Mouse (Mus musculus) granulocyte monocyte progenitor cell, adult 5-6 weeks (primary cell): Measurements from ENCODE around the gene Sim2. TPM values are rescaled to one million over a fixed set of nuclear protein-coding genes. Genes with fewer than 3 reads are reported as not detected.

ENCODE experiments used
- ATAC-seq: replicated peaks from 2 replicates; pipeline ENCODE4 v1.8.0; 2016; ENCODE audit warnings: mild to moderate bottlenecking, moderate TSS enrichment, inconsistent platforms; ENCODE audit not compliant: poor library complexity, severe bottlenecking
- total RNA-seq, 2 experiments: library from RNA; stranded (forward) in 1 of 2; stranded (reverse) in 1 of 2; fragments of 200-712, 200-1000 nt in 1 of 2; fragments of >200 nt in 1 of 2; fragmentation: Nextera tagmentation in 1 of 2; gene quantifications; 2 replicates each; pipeline ENCODE4 v1.2.3; 2014 to 2017

Sim2 gene
- total RNA-seq, 2 experiments from 2014 or later: 0.26 TPM; not detected in 1

DNA sequence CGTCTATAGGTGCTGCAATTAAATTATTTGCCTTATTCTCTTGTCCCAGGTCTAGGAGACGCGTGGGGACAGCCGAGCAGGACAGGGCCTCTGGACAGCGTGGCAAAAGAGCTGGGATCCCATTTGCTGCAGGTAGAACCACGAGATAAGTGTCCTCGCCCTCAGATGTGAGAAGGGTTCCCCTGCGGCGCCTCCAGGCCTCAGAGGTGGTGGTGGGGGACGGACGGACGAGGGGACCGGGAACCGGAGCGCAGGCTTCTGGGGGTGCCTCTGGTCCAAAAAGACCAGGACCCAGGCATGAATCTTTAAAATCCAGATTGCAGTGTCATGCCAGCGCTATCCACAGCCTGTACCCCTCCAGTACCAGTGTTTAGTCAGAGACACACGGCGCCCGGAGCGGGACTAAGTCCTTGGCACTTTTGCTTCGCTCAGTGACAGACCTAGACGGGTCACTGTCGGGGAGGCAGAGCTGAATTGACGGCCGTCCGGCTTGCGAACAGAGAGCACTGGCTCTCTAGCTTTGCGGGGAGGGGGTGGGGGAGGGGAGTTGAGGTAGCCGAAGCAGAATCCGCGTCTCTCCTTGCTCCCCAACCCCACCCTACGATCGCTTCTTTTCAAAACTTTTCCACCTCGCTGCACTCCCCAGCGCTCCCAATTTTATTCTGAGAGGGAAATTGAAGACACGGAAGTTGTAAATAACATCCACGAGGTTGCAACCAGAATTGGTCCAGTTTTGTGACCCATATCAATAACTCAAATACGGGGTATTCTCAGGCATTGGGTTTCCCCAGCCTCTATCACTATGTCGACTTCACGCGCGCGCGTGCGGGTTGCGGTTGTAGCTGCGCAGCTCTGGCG is 9.7 kb downstream of the Sim2 start:
- ATAC-seq: no peak

DNA sequence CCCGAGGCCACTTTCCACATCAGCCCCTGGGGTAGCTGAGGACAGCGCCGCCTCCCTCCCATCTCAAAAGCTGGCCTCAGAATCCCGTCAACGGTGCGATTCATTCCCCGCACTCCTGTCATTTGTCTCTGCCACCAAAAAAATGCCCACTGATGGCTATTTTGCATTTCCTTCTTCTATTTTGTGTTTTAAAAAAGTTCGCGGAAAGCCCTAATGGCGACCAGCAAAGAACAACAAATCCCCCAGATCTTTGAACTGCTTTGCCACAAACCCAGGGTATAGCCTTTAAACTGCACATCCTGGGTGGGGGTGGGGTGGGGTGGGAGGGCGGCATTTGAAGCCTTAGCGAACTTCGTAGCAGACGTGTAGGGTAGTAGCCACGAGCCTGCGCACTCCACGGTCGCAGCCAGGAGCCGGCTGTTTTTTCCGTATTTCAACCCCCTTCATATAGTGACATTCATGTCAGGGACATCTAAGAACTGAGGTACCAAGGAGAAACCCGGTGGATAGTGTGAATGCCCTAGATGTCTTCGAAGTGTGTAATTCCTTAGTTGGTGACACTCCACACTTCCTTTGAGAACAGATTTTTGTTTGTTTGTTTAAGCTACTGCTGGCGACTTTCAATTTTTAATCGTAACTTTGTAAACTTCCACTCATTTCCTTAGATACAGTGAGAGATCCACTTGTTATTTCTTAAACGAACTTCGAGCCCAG is 10.5 kb downstream of the Sim2 start:
- ATAC-seq: no peak

DNA sequence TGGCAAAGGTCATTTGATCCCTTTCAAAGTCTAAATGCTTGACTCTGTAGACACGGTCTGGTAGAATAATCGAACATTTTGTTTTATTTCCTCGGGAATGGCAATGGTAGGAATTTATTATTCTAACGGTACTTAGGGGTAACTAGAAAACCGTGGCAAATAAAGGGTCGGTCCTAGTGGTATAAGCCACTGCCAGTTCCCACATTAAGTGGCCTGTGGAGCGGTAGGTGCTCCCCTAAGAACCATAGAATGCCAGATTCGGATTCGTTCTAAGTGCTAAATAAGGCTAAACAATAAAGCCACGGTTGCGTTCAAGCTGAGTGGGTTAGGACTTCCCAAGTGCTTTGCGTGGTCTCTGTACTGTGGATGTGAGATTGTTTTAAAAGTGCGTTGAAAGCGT is 11.7 kb downstream of the Sim2 start:
- no peak for ATAC-seq

DNA sequence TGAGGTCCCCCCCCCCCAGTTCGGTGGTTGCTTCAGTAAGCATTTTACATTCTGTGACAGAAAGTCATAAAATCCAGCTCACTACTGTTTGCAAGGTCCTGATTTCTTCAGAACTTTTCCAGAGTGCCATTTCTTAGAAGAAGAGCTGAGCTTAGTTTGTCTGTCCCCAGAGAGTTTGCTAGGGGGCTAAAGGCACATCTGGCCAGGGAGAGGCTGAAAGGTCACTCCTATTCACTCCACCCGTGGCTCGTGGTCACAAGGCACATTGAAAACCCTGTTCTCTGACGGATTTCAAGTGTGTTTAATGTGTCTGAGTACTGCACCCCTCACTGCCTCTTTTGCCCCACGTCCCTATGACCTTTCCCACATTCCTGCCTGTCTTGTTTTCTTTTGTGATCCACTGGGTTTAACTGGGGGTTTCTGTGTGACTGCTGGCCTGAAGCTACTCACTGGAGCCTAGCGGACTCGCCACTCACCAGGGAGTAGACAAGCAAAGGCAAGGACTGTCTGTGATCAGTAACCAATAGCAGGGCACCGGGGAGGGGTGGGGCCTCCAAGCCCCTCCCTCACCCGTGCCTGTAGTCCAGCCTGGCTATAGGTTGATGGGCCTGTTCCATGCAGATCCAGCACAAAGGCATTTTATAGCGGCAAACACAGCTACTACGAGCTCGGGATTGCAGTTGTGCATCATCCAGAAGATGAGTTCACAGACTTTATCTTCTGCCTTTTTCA is 13.2 kb downstream of the Sim2 start:
- no peak for ATAC-seq

DNA sequence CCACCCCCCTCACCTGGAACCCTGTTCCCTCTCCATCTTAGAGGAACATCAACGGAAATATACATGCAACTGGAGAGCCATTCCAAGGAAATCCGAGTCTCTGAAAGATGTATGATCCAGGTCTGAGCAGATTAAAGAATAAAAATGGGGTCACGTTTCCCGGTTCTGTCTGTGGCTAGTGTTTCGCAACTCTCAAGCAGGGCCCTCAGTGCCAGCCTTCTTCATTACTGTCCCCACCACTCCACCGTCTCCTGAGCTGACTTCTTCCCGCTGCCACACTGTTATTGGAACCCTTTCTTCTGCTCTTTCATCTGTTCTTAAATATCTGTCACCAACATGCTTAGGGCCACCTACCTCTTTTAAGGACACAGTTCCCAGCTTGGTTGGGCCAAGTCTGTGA is 28.4 kb downstream of the Sim2 start:
- peak; percentile 67 for ATAC-seq

DNA sequence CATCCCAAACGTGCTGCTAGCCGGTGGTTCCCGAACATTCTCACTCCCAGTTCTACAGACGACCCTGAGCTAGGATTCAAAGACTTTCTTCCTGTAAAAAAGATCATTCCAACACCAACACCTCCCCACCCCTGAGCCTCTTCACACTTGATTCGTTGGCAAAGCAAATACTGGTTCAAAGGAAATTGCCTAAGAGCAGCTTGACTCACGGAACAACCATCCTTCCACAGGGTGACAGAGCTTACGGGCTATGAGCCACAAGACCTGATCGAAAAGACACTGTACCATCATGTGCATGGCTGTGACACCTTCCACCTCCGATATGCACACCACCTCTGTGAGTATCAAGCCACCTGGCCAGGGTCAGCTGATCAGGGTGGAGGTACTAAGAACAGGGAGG is 30.0 kb downstream of the Sim2 start:
- peak; percentile 62 for ATAC-seq

DNA sequence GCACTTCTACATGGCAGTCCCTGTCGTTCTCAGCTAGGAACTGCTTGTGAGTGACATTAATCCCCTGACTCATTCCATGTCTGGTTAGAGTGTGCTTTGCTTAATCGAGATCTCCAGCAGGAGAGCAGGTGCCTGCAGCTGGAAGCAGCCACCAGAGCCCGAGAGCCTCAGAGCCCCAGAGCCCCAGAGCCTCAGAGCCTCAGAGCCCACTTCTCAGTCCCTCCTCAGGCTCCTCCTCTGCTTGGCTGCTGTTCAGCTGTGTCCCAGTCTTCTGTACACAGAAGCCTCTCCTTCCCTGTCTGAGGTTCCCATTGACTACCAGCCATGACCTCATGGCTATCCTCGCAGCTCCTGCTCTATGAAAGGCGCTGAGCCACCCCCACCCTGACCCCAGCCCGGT is 32.6 kb downstream of the Sim2 start:
- ATAC-seq: no peak

DNA sequence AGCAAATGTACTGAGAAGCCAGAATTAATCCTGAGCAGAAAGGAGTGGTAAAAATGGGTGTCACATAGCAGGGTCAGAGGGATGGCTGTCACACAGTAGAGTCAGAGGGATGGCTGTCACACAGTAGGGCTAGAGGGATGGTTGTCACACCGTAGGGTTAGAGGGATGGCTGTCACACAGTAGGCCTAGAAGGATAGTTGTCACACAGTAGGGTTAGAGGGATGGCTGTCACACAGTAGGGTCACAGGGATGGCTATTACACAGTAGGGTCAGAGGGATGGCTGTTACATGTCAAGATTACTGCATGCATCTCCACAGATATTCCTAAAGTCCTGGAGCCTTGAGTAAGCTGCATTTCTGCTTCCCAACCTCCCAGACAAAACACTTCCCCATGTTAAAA is 33.7 kb downstream of the Sim2 start:
- ATAC-seq: no peak

DNA sequence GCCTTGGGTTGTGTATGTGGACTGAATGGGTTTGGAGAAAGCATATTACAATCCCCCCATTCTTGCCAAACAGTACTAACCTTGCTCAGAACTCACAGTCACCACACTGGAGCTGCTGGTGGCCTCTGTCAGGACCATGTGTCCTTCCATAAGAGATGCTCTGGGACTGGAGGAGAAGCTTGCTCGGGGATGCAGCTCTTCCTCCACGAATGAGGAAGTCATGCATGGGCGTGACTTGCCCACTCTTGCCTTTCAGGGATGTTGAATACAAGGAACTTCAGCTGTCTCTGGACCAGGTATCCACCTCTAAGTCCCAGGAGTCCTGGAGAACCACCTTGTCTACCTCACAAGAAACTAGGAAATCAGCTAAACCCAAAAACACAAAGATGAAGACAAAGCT is 37.6 kb downstream of the Sim2 start:
- peak; percentile 57 for ATAC-seq

DNA sequence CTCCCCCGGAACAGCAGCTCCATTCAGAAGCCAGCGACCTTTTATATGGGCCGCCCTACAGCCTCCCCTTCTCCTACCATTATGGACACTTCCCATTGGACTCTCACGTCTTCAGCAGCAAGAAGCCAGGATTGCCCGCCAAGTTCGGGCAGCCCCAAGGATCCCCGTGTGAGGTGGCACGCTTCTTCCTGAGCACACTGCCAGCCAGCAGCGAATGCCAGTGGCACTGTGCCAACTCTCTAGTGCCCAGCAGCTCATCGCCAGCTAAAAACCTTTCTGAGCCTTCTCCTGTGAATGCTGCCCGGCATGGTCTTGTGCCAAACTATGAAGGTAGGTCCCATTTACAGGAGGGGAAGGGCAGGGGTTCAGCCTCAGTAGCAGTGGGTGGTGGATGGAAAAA is 38.5 kb downstream of the Sim2 start:
- ATAC-seq: no peak

DNA sequence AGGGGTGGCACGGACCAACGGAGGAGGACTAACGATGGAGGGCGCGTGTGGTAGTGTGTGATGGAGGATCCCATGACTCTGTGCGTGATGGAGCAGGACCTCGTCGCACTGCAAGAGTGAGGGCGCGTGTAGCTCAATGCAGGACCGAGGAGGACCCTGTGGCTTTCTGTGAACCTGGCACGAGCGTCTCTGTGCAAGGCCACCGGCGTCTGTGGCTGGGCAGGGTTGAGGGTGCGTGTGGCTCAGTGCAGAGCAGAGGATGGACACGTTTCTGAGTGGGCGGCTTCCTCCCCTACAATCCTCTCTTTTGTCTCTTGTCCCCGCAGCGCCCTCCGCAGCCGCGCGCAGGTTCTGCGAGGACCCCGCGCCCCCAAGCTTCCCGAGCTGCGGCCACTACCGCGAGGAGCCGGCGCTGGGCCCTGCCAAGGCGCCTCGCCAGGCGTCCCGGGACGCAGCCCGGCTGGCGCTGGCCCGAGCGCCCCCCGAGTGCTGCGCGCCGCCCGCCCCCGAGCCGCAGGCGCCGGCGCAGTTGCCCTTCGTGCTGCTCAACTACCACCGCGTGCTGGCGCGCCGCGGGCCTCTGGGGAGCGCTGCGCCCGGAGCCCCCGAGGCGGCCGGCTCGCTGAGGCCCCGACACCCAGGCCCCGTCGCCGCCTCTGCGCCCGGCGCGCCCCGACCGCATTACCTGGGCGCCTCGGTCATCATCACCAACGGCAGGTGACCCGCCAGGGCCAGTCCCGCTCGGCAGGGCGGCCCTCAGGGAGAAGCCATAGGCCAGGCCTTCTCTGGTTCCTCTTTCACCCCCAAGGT is 40.6 kb downstream of the Sim2 start:
- ATAC-seq: peak; percentile 38

DNA sequence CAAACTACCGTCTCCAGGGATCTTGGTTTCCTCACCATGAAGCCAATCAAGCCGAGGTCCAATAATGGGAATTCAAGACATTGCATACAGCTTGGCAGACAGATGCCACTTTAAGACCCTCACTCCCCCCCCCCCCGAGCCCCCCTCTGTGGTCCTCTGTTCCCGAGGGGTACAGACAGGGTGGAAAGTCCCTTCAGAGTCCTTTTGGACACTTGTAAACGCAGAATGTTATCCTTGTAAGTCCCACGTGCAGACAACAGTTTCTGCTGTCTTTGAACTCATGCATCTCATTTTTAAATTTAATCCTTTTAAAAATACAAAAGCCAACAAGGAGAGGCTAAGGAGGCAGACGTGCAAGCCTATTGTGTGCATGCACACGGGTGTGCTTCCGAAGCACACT is 41.5 kb downstream of the Sim2 start:
- ATAC-seq: no peak

DNA sequence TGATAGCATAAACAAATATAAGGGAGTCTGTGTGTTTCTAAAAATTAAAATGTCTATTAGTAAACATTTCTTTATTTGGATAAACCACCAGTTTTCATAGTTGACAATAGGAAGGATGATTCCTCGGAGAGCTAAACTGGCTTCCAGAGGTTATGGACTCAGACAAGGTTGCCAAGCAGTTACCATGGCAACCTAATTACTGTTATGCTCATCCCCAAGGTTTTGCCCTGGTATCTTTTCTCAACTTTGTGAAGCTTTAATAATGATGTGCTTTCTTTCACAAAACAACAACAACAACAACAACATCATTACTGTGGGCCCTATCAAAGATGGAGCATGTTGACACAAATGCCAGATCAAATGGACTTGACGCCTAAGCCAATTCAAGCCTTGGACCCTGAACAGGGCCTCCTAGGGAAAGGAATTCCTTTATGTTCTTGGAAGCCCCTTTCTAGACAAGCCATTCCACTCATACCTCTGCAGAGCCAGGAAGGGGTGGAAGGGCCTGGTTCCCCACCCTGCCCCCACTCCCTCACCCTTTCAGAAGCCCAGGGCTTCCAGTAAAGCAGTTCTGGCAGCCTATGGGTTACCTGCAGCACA is 43.6 kb downstream of the Sim2 start:
- no peak for ATAC-seq

DNA sequence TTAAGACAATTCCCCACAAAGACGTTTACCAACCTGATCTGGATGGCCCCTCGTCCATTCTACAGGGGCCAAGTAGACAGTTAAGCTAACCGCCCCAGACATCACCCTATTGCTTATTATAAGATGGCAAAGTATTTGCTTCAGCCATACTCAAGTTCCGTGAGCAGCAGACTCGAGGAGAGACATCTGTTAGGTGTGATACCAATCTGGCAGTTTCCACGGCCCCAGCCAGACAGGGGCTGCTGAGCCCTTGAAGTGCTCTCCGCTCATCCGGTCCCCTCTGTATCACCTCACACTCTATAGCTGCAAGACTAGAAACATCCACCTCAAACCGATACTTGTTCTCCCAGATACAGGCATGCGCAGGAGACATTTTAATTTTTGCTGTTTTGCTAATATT is 49.5 kb downstream of the Sim2 start:
- ATAC-seq: no peak

DNA sequence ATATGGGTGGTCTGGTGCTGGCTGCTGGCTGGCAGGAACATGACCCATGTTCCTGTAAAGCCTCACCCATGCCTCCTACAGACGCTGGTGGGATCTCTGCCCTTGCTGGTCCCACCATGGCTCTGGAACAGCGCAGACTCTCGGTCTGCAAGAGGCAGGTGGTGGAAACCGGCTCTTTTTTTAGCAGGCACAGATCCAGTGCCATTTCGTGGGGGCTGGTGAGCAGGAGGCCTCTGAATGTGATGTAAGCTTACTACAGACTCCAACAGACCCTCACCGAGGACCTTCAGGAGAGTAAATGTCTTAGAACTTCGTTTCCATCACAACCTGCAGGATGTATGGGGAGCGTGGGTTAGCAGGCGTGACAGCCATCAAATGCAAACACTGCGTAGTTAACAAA is 56.0 kb downstream of the Sim2 start:
- ATAC-seq: no peak

DNA sequence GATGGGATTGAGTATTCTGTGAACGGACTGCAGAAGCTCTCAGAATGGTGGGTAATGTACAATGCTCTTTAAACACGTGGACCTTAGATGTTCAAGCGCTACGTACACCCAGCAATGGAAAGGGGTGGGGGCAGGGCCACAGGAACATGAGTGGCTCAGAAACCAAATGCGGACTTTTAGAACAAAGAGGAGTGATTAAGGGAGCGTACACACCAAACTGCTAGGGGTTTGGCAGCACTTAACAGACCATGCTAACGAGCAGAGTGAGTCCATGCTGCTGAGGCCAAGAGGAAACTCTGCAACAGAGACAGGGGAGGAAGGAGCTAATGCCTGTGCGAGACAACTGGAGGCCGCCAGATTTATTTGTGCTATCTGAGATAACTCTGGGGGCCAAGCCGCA is 58.6 kb downstream of the Sim2 start:
- no peak for ATAC-seq

DNA sequence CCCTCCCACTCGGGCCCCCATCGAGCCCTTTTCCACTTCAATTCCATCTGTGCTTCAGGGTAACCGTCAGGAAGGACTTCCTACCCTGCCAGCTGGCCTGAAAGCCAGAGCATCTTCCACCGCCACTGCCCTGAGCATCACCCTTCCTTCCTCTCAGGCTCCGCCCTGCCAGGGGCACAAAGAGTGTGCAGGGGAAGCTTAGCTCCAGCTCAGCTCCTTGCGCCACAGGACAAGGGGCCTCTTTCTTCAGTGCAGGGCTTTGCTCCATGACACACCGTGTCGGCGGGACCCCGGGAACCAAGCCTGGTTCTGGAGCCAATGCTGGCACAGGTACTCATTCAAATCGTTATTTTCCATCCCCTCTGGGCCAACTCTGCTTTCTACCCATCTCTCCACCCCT is 63.4 kb downstream of the Sim2 start:
- peak; percentile 85 for ATAC-seq

DNA sequence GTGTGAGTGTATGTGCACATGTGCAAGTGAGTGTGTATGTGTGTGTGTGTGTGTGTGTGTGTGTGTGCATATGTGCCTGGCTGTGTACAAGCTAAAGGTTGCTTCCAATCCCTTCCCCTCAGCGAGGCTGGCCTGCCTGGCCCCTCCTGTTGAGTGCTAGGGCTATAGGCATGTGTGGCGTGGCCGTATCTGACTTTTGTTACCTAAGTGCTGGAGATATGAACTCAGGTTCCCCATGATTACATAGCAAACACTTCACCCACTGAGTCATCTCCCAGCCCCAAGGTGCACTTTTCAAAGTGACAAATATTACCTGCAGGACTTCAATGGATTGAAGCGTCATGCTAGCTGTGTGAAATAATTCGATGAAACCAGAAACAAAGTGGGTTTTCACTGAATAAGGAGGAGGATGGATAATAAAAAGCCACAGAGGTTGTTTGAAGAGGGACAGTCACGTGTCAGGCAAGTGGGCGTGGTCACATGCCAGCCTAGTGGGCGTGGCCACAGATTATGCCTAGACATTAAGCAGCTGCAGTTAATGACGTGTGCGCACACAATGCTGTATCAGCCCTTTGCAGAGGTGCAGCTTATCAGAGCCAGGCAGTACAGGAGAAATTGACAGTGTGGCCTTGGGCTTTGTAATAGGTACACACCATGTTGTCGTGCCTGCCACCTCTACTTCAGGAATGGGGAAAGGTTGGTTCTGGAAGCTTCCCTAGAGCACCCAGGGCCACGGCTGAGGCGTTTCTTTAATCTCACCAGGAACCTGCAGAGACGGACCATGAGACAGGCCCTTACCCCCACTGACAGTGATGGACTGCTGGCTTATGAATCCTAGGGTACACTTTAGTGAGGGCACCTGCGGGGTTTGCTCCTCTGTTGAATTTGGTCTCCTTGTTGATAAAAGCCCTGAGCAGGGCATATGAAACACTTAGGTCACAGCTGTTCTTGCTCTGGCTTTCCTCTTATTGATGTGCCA is 65.7 kb downstream of the Sim2 start:
- ATAC-seq: peak; percentile 19; the same call in 1 of the 2 replicates
